Mouse (Mus musculus) brain, embryonic 18.5 days (tissue): ENCODE measurements around the gene Fn3krp.

Source experiments
- DNase-seq: peaks from one replicate; pipeline ENCODE4 v3.0.0-alpha.2; 2012; ENCODE audit warnings: low read depth, low spot score

The Fn3krp gene

DNA sequence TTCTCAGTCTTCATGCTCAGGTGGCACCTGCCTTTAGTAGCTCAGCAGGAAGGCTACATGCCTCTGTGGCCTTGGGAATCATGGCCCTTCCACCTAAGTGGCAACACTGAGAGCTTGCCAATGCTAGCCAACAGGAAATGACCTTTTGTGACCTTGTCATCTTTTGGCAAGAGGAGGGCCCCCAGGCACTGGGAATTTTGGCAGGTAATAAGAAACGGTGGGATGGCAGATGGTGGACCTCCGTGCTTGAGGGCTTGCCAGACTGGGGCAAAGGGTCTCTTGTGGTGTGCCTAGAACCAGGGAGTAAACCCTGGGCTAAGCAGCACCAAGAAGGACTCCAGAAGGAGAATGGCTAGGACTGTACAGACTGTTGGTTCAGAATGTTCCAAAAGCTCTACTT lies 20.9 kb downstream of the Fn3krp start:
- DNase-seq = no peak

DNA sequence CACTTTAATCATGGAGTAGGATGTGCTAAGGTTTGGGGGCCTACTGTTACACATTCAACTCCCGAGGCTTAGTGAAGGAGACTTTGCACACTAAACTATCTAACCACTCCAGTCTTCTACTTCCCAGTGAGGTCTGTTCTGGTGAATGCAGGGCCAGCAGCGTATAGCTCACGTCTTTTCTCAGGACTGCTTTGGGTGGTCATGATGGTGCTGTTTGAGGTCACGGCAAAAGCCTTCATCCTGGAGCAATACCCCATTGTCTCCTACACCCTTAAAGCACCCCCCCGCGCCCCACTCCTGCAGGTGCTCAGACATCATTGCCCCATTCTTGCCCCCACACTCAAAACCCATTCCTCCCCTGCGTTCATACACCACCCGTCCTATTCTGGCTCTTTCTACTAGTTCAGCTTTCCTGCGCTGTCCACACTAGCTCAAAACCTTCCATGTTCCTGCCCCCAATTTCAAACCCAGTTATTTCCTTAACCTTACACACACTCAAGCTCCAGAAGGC lies 30.1 kb downstream of the Fn3krp start:
- DNase-seq = no peak

DNA sequence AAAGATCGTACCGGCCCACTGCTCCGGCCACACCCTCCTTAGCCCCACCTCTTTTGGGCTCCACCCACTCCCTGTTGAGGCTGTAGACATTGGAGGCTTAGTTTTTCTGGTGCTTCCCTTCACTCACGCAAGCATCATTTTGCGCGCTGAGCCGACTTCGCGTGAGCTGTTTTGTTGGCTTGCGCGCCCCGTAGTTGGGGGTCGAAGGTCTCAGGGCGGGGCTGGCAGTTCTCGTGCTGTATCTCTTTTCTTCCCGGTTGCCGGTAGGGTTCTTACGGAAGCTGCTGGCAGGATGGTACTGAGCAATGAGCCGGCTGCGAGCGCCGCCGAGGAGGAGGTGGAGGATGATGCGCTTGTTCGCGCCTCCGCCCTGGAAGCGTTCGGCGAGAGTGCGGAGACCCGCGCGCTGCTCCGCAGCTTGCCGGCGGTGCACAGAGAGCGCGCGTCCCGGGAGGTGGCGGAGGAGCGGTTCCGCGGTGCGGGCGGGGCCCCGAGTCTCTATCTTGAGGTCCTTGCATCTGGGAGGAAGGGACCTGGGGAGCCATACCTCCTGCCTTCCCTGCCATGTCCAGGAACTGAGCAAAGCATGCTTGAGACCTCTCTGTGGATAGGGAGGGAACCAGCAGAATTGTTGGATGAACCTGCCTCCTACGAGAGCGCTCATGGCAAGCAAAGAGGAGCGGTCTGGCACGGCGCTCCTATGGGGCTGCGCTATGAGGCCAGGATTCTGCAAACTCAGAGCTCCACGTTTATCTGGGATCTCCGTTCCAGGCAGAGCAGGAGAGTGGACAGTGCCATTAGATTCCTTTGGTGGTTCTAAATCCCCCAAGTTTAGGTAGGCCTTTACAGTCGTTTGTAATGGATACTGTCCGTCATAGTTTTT lies 30.8 kb downstream of the Fn3krp start, which contains the start of gene Tbcd:
Gene Tbcd (plus strand): TSS at position 197 of the 883 bp plus-strand sequence.
- peak; percentile 90 for DNase-seq

DNA sequence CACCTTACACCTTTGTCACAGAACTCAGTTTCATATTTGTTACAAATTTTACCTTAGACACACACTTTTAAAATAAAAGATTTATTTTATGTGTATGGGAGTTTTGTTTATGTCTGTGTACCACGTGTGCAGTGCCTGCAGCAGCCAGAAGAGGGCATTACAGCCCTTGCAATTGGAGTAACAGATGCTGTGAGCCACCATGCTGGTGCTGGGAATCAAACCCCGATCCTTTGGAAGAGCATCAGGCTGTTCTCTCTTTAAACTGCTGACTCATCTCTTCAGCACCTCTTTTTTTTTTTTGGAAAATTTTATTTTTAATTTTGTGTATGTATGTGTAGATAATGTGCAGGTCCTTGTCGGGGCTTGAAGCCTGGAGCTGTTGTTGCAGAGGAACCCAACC lies 36.7 kb downstream of the Fn3krp start:
- DNase-seq = no peak

- DNase-seq = no peak
These were observed 46.2 kb downstream of the Fn3krp start for GRCm38 (mm10) chr11:121467408-121467807.

- no peak for DNase-seq
These were observed 53.6 kb downstream of the Fn3krp start for GRCm38 (mm10) chr11:121474831-121475230.

- peak; percentile 20 for DNase-seq
These were observed 54.7 kb downstream of the Fn3krp start for GRCm38 (mm10) chr11:121475699-121476415.

DNA sequence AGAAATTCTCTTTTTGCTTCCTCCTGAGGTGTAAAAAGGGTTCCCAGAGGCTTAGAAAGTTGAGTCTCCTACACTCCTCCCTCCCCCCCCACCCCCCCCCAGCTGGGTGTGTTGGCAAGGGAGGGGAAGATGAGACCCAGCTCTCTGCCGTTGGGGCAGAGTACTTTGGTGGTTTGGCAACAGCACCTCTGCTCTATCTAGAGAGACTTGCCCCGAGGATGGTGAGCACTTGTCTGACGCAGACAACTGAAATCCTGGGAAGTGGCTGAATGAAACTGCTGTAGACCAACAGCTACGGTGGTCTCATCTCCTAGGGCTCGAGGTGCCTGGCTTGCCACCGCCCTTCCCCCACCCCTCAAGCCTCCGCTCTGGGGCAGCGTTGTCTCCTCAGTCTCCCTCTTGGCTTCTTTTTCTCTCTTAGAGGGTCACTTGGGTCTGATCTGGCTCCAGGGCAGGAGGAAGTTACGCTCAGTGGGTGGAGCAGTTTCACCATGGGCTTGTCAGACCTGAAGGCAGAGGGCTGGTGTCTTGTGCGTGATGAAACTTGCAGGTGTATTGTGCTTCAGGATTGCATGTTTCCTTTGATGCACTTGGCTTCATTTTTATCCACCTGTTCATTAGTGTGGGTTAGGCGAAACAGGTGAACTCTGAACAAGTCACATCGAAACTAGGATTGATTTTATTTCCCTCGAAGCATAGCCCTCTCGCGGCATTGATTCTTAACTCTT lies 58.4 kb downstream of the Fn3krp start:
- DNase-seq = no peak
